Mouse (Mus musculus) cortical plate, adult 2 months (tissue): ENCODE results near the gene Elmsan1.

Source experiments
- CTCF ChIP-seq: fragments of 200-500 bp; IDR thresholded peaks from 2 replicates; pipeline ENCODE4 v1.5.1; 2011; ENCODE audit warnings: mild to moderate bottlenecking, control low read depth, low read length; ENCODE audit not compliant: insufficient read depth; ENCODE audit errors: extremely low read depth
- POLR2A ChIP-seq: fragments of 200-500 bp; IDR thresholded peaks from 2 replicates; pipeline ENCODE4 v1.6.1; 2011; ENCODE audit warnings: mild to moderate bottlenecking, low read length, control low read depth; ENCODE audit not compliant: insufficient read depth; ENCODE audit errors: extremely low read depth

DNA sequence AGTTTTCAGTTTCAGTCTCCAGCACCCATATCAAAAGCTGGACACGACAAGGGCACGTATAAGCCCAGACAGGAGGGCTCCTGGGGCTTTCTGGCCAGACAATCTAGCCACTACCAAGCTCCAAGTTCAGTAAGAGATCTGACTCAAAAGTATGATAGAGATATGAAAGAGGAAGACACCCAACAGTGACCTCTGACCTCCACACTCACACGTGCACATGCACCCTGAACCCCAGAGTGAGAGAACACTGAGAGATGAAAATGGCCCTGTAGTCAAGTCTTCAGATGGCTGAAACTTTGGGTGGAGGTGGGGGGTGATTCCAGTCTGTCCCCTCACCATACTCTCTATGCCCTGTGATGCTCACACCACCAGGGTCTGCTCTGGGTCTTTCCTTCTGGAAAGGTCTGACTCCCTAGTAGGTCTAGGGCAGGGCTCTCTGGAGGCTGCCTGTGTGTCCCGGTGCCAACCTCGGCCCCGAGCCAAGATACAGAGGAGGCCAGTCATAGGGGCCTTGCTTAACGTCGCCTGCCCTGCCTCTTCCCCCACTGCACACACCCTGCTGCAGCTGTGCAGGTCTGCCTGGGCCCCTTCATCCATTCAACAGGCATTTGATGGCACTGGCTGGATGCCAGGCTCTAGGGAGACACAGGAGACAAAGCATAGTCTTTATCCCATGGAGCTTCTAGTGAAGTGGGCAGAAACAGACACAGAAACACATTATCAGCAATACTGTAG lies 37.8 kb downstream of the Elmsan1 start:
- TF ChIP-seq CTCF = no peak
- no peak for TF ChIP-seq POLR2A
